Mouse (Mus musculus) mouse embryonic stem cell (cell line): Measurements from ENCODE around the gene Fcmr.

Source experiments
- in situ Hi-C, 2 experiments: fragments of 300-500 bp; cut with MboI; formaldehyde crosslinking; loops; 1 replicate in 1 of 2; 3 replicates in 1 of 2; pipeline ENCODE4 v1.14.3; 2019 to 2020; ENCODE audit warnings: low sequenced_read_pairs in 2 of 2, low pct_unique_long_range_greater_than_20kb in 1 of 2, mixed read lengths in 1 of 2; ENCODE audit not compliant: unreplicated experiment in 1 of 2

The Fcmr gene

GRCm38 (mm10) chr1:130918323-130918980, 53.0 kb downstream of the Fcmr start:
- in situ Hi-C loops: no loop called here

- in situ Hi-C loops: no loop called here
These were observed 61.0 kb downstream of the Fcmr start for GRCm38 (mm10) chr1:130926484-130926883.
